Mouse (Mus musculus) forebrain, embryonic 13.5 days (tissue): ENCODE measurements at regions not wholly inside any gene's neighbourhood (a gene's known extent, or its start where the extent isn't known, plus 50 kb on each side); places are given as distances from the start of the nearest gene placed in this dataset.

Experiments
- ATAC-seq: fragments of 200-750 bp; cut with Nextera tagmentation; 2 replicates; pipeline ENCODE4 v1.8.0; 2017
- H3K27ac ChIP-seq: fragments of 300-500 bp; sonication (generic); 2 replicates; pipeline ENCODE4 v1.5.1; 2015; ENCODE audit warnings: inconsistent platforms, mild to moderate bottlenecking, moderate library complexity
- H3K27me3 ChIP-seq: fragments of 300-500 bp; sonication (generic); 2 replicates; pipeline ENCODE4 v1.6.1; 2015; ENCODE audit warnings: mild to moderate bottlenecking, inconsistent platforms
- H3K36me3 ChIP-seq: fragments of 300-500 bp; sonication (generic); 2 replicates; pipeline ENCODE4 v1.6.1; 2015; ENCODE audit warnings: mild to moderate bottlenecking, inconsistent platforms; ENCODE audit not compliant: poor library complexity, severe bottlenecking
- H3K4me1 ChIP-seq: fragments of 300-500 bp; sonication (generic); 2 replicates; pipeline ENCODE4 v1.6.1; 2015; ENCODE audit warnings: inconsistent platforms
- H3K4me2 ChIP-seq: fragments of 300-500 bp; sonication (generic); 2 replicates; pipeline ENCODE4 v1.6.1; 2015; ENCODE audit warnings: inconsistent platforms, mild to moderate bottlenecking, moderate library complexity
- H3K4me3 ChIP-seq: fragments of 300-500 bp; sonication (generic); 2 replicates; pipeline ENCODE4 v1.5.1; 2015; ENCODE audit warnings: mild to moderate bottlenecking, inconsistent platforms
- H3K9ac ChIP-seq: fragments of 300-500 bp; sonication (generic); 2 replicates; pipeline ENCODE4 v1.6.1; 2015; ENCODE audit warnings: mild to moderate bottlenecking, inconsistent platforms
- H3K9me3 ChIP-seq: fragments of 300-500 bp; sonication (generic); replicated peaks from 2 replicates; pipeline ENCODE4 v1.6.1; 2016; ENCODE audit warnings: inconsistent platforms
- WGBS: fragments of 180-500 bp; shearing (Covaris S2); methylation state at CpG from one replicate; pipeline ENCODE4 v1.1.7; 2015; 5-methylcytosine and 5-hydroxymethylcytosine counted together

- H3K27ac ChIP-seq, result no peak overlapping the region
These were observed 156.1 kb upstream of the Prickle1 start for GRCm38 (mm10) chr15:93751817-93752216.

DNA sequence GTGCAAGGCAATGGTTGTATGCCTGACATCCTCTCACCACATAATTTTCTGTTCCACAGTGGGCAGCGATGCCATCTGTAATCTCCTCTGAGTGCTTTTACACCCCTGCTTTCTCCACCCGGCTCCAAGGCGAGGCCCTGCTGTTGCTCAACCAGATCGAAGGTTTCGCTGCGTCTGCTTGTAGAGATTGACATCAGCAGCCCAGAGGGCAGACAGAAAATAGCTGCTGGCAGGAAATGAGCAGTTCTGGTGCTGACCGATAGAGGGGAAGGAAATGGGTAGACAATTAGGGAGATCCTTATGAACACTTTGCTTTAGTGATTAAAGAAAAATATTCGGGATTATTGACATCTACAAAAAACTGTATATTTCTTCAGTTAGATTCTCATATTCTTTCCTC, 155.3 kb upstream of the Prickle1 start:
- H3K36me3 ChIP-seq, result no peaks in the 10 kb centered on the region
- H3K4me1 ChIP-seq, result no peaks in the 10 kb centered on the region
- no peak for ATAC-seq
- no peak overlapping the region for H3K4me2 ChIP-seq
- no peak overlapping the region for H3K27ac ChIP-seq
- H3K27me3 ChIP-seq, result no peaks in the 10 kb centered on the region
- H3K9me3 ChIP-seq, result 0 out of 2 replicates have a peak, but pooled peaks cover 3% of the 10 kb centered on the region
- WGBS, result 60% methylated on average over 8 of the region's 8 CpGs
- no peak overlapping the region for H3K9ac ChIP-seq
- H3K4me3 ChIP-seq, result no peak overlapping the region

More at GRCm38 (mm10) chr15:93751817-93752216, 156.1 kb upstream of the Prickle1 start:
- Histone ChIP-seq H3K27me3 (no peaks in the 10 kb centered on the region), H3K36me3 (no peaks in the 10 kb centered on the region), H3K4me3 (no peak overlapping the region), H3K4me1 (no peaks in the 10 kb centered on the region), H3K9me3 (0 out of 2 replicates have a peak, but pooled peaks cover 3% of the 10 kb centered on the region), H3K9ac (no peak overlapping the region), H3K4me2 (no peak overlapping the region)
- 87% methylated on average over 14 of the region's 14 CpGs for WGBS
- no peak for ATAC-seq

DNA sequence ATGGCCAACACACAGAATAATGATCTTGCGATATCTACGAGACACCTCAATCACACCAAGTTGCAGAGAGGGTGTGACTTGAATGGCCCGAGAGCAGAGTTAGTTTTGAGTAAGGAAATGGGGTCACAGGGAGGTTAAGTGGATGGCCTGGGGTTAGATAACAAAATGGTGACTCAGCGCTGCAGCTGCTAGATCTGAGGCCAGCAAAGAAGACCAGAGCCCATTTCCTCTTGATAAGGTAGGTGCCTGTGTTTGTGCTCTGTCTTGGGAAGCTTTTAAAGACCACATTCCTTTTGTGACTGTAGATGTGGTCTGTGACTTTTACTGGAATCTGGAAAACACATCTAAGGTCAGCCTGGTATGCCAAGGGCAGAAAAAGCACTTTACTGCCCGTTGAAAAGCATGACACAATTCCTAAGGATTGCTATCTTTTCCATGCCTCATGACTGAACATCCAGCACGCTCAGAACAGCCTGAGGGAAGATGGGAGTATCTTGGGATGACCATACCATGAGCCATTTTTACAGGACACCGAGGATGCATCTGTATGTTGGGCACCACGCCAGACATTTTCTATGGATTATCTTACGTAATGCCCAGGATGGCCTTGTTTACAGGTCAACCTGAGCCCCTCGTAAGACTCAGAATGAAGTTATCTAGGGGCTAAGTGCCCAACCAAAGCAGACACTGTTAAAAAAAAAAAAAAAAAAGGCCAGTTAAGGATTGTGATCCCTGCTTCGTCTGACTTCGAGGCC, 148.7 kb upstream of the Prickle1 start:
- ATAC-seq, result no peak
- no peaks in the 10 kb centered on the region for H3K36me3 ChIP-seq

DNA sequence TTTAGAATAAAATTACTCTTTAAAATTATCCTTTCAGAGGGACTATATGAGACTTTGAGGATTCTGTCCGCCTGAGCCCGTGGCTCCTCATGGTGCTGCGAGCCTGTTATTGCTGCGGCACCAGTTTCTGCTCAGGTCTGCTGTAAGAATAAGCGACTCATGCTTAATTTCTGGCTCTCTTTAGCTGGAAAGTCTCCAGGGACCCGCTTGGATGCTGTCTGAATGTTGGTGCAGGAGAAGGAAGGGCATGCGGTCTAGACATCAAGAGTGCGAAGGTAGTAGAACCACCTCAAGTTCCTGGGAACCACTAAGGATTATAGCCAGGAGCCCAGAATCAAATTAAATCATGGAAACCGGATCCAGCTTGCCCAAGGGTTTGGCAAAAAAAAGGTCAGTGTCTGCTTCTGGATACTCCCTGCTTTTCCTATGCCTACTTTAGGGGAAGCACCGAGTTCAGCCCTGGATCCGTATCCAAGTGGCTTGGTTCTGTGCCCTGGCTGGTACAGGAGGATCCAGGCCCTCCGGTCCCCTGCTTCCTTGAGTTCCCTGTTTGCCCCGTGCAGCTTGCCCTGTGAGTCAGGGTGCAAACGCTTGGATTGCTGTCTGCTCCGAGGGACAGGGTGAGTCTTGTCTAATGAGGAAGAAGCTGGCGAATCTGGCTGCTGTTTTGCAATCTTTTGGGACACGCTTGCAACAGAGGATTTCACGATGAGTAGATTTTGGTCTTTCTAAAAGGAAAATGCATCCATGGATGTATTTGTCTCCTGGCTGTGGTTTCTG, 138.2 kb upstream of the Prickle1 start:
- Histone ChIP-seq H3K4me1 (0 out of 2 replicates have a peak, but pooled peaks cover 2% of the 10 kb centered on the region), H3K36me3 (no peaks in the 10 kb centered on the region), H3K4me2 (no peak overlapping the region), H3K9ac (no peak overlapping the region), H3K27me3 (no peaks in the 10 kb centered on the region), H3K9me3 (no peaks in the 10 kb centered on the region), H3K27ac (no peak overlapping the region), H3K4me3 (no peak overlapping the region)
- 89% methylated on average over 18 of the region's 18 CpGs for WGBS
- ATAC-seq, result no peak

More for the DNA sequence above, 148.7 kb upstream of the Prickle1 start:
- Histone ChIP-seq H3K9ac (no peak overlapping the region), H3K27ac (no peak overlapping the region), H3K4me2 (no peak overlapping the region), H3K4me3 (no peak overlapping the region), H3K4me1 (no peaks in the 10 kb centered on the region), H3K27me3 (no peaks in the 10 kb centered on the region), H3K9me3 (0 out of 2 replicates have a peak, but pooled peaks cover under 1% of the 10 kb centered on the region)
- whole genome bisulfite sequencing, result 87% methylated on average over 12 of the region's 12 CpGs

GRCm38 (mm10) chr15:93732825-93733224, 137.1 kb upstream of the Prickle1 start:
- Histone ChIP-seq H3K4me3 (no peak overlapping the region), H3K4me2 (no peak overlapping the region), H3K9ac (no peak overlapping the region), H3K4me1 (0 out of 2 replicates have a peak, but pooled peaks cover 2% of the 10 kb centered on the region), H3K36me3 (no peaks in the 10 kb centered on the region), H3K27me3 (no peaks in the 10 kb centered on the region), H3K27ac (no peak overlapping the region), H3K9me3 (no peaks in the 10 kb centered on the region)
- WGBS, result 62% methylated on average over 5 of the region's 5 CpGs
- no peak for ATAC-seq

- WGBS, result 80% methylated on average over 6 of the region's 6 CpGs
- H3K4me3 ChIP-seq, result no peak overlapping the region
- H3K4me2 ChIP-seq, result no peak overlapping the region
- no peaks in the 10 kb centered on the region for H3K9me3 ChIP-seq
- H3K4me1 ChIP-seq, result 0 out of 2 replicates have a peak, but pooled peaks cover 2% of the 10 kb centered on the region
- H3K36me3 ChIP-seq, result no peaks in the 10 kb centered on the region
- H3K27ac ChIP-seq, result no peak overlapping the region
- H3K9ac ChIP-seq, result no peak overlapping the region
- H3K27me3 ChIP-seq, result no peaks in the 10 kb centered on the region
- ATAC-seq, result no peak
These were observed 135.5 kb upstream of the Prickle1 start for GRCm38 (mm10) chr15:93731161-93731560.

DNA sequence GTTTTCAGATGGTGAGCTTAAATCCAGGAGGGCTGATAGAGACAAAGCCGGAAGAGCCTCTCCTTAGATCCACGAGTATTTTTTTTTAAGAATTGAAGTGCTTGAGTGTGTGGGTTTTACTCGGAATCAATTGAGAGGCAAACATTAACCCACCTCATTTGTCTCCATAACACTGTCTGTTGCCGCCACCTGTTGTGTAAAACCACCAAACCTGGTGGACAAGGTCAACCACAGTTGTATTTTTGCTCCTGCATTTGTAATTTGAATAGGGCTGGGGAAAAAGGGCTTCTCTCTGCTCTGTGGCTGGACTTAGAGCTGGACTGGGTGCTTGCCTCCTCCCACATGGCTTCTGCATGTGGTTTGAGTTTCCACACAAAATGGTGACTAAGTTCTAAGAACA, 119.8 kb upstream of the Prickle1 start:
- no peak for ATAC-seq
- Histone ChIP-seq H3K27ac (no peak overlapping the region), H3K9ac (no peak overlapping the region), H3K27me3 (no peaks in the 10 kb centered on the region), H3K36me3 (no peaks in the 10 kb centered on the region), H3K4me1 (no peaks in the 10 kb centered on the region), H3K4me3 (no peak overlapping the region), H3K9me3 (no peaks in the 10 kb centered on the region), H3K4me2 (no peak overlapping the region)
- WGBS, result 74% methylated on average over 4 of the region's 4 CpGs

- WGBS, result 87% methylated on average over 7 of the region's 7 CpGs
- no peak for ATAC-seq
These were observed 117.7 kb upstream of the Prickle1 start for GRCm38 (mm10) chr15:93713428-93713827.

DNA sequence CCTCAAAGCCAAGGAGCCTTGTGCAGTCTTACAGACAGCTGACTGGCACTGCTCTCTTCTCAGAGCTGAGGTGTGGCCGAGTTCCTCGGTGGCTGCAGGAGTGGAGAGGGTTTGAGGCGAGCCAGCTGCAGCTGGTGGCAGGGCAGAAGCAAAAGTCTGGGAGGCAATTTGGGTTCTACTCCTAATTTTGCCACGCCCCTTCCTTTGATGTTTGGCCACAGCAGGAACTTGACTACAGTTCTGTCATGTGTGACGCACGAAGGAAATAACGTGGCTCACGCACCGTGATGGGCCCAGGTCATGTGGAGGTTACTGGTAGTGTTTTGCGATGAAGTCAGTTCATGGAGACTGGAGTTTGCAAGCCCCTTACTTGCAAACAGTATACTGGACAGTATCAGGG, 116.9 kb upstream of the Prickle1 start:
- no peaks in the 10 kb centered on the region for H3K27me3 ChIP-seq
- no peak overlapping the region for H3K9ac ChIP-seq
- no peak for ATAC-seq
- H3K36me3 ChIP-seq, result no peaks in the 10 kb centered on the region
- WGBS, result 84% methylated on average over 10 of the region's 10 CpGs
- H3K4me1 ChIP-seq, result no peaks in the 10 kb centered on the region
- no peak overlapping the region for H3K4me3 ChIP-seq
- no peaks in the 10 kb centered on the region for H3K9me3 ChIP-seq
- H3K4me2 ChIP-seq, result no peak overlapping the region
- H3K27ac ChIP-seq, result no peak overlapping the region

More at GRCm38 (mm10) chr15:93713428-93713827, 117.7 kb upstream of the Prickle1 start:
- H3K27ac ChIP-seq, result no peak overlapping the region
- no peaks in the 10 kb centered on the region for H3K27me3 ChIP-seq
- no peak overlapping the region for H3K9ac ChIP-seq
- no peaks in the 10 kb centered on the region for H3K36me3 ChIP-seq
- no peaks in the 10 kb centered on the region for H3K4me1 ChIP-seq
- H3K4me2 ChIP-seq, result no peak overlapping the region
- H3K9me3 ChIP-seq, result no peaks in the 10 kb centered on the region
- no peak overlapping the region for H3K4me3 ChIP-seq

- Histone ChIP-seq H3K36me3 (no peaks in the 10 kb centered on the region), H3K9me3 (no peaks in the 10 kb centered on the region), H3K27me3 (no peaks in the 10 kb centered on the region), H3K4me3 (no peak overlapping the region), H3K27ac (no peak overlapping the region), H3K9ac (no peak overlapping the region), H3K4me2 (no peak overlapping the region), H3K4me1 (no peaks in the 10 kb centered on the region)
- 83% methylated on average over 13 of the region's 13 CpGs for WGBS
- no peak for ATAC-seq
These were observed 115.6 kb upstream of the Prickle1 start for GRCm38 (mm10) chr15:93711150-93711784.

GRCm38 (mm10) chr15:93710493-93711149, 114.9 kb upstream of the Prickle1 start:
- no peaks in the 10 kb centered on the region for H3K9me3 ChIP-seq
- ATAC-seq, result no peak
- no peak overlapping the region for H3K4me2 ChIP-seq
- no peak overlapping the region for H3K4me3 ChIP-seq
- H3K27ac ChIP-seq, result no peak overlapping the region
- no peaks in the 10 kb centered on the region for H3K4me1 ChIP-seq
- H3K27me3 ChIP-seq, result no peaks in the 10 kb centered on the region
- H3K9ac ChIP-seq, result no peak overlapping the region
- WGBS, result 94% methylated on average over 15 of the region's 15 CpGs
- no peaks in the 10 kb centered on the region for H3K36me3 ChIP-seq
